Mouse (Mus musculus): ENCODE measurements around the gene Rab44.
"Not testable (repeated sequence)": the region's sequence is repeated elsewhere in the genome, so short reads cannot be mapped to it uniquely, and the experiment has no call there.

Rab44 gene

GRCm38 (mm10) chr17:29113591-29114352 lies at the start of gene Rab44:
Gene Rab44, plus strand, starts transcription at chr17:29114145.
- DNase-seq (ENCODE audit: low read depth, low spot score) = no peak

- DNase-seq (ENCODE audit: low read depth, low spot score) = no peak
These were observed 48.6 kb upstream of the Rab44 start for GRCm38 (mm10) chr17:29065245-29065940.

- DNase-seq (ENCODE audit: low read depth, low spot score) = no peak
These were observed 48.0 kb upstream of the Rab44 start for GRCm38 (mm10) chr17:29065971-29066370.

- not testable (repeated sequence) for DNase-seq (ENCODE audit: low read depth, low spot score)
These were observed 46.5 kb upstream of the Rab44 start for GRCm38 (mm10) chr17:29067416-29067815.

- DNase-seq (ENCODE audit: low read depth, low spot score) = no peak
These were observed 46.1 kb upstream of the Rab44 start for GRCm38 (mm10) chr17:29067847-29068246.

GRCm38 (mm10) chr17:29069063-29069462 lies 44.9 kb upstream of the Rab44 start:
- DNase-seq (ENCODE audit: low read depth, low spot score) = no peak

GRCm38 (mm10) chr17:29071820-29072219 lies 42.1 kb upstream of the Rab44 start:
- no peak for DNase-seq (ENCODE audit: low read depth, low spot score)

GRCm38 (mm10) chr17:29072701-29073307 lies 41.1 kb upstream of the Rab44 start:
- no peak for DNase-seq (ENCODE audit: low read depth, low spot score)

GRCm38 (mm10) chr17:29073313-29073712 lies 40.6 kb upstream of the Rab44 start:
- DNase-seq (ENCODE audit: low read depth, low spot score) = no peak

- no peak for DNase-seq (ENCODE audit: low read depth, low spot score)
These were observed 39.9 kb upstream of the Rab44 start for GRCm38 (mm10) chr17:29074085-29074484.

GRCm38 (mm10) chr17:29076235-29076634 lies 37.7 kb upstream of the Rab44 start:
- DNase-seq (ENCODE audit: low read depth, low spot score) = no peak

GRCm38 (mm10) chr17:29077786-29078509 lies 36.0 kb upstream of the Rab44 start:
- no peak for DNase-seq (ENCODE audit: low read depth, low spot score)

- no peak for DNase-seq (ENCODE audit: low read depth, low spot score)
These were observed 35.2 kb upstream of the Rab44 start for GRCm38 (mm10) chr17:29078519-29079383.

- DNase-seq (ENCODE audit: low read depth, low spot score) = no peak
These were observed 33.0 kb upstream of the Rab44 start for GRCm38 (mm10) chr17:29080758-29081617.

GRCm38 (mm10) chr17:29081618-29082381 lies 32.1 kb upstream of the Rab44 start:
- no peak for DNase-seq (ENCODE audit: low read depth, low spot score)

- no peak for DNase-seq (ENCODE audit: low read depth, low spot score)
These were observed 30.4 kb upstream of the Rab44 start for GRCm38 (mm10) chr17:29083586-29083985.

GRCm38 (mm10) chr17:29084656-29085055 lies 29.3 kb upstream of the Rab44 start:
- DNase-seq (ENCODE audit: low read depth, low spot score) = no peak

- DNase-seq (ENCODE audit: low read depth, low spot score) = no peak
These were observed 28.7 kb upstream of the Rab44 start for GRCm38 (mm10) chr17:29085266-29085665.

GRCm38 (mm10) chr17:29086916-29087315 lies 27.0 kb upstream of the Rab44 start:
- no peak for DNase-seq (ENCODE audit: low read depth, low spot score)
